In the genomic region with DNA sequence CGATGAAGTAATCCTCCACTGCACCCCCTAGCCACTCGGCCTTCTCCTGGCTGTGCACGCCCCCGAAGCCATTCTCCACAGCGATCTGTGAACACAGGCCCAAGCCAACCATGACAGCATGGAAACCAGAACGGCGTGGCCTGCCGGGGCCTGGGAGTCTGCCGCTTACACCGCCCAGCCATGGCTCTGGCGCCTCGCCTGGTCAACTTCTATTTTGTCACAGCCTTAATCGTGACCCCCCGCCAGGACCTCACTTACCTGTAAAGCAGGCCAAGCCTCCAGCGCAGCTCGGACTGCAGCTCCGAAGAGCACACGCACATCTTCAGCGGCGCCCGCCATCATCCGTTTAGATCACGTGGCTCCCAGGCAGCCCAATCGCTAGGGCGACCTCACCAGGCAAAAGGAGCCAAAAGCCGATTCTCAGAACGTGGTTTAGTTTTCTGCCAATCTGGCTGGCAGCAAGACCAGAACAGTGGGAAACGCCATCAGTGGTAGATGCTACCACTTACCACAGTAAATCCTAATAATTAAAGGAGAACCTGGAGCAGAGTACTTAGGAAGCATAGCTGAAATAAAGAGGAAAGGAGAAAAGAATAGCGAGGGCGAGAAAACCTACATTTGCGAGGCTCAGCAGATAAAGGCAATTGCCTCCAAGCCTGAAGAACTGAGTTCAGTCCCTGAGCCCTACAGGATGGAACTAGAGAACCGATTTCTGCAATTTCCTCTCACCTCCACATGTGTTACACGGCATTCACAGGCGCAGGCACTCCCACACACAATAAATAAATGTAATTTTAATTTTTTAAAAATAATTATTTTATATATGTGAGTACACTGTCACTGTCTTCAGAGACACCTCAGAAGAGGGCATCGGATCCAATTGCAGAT, we compare ENCODE assay signal across 8 mouse cellular contexts. TPM values are rescaled to one million over a fixed set of nuclear protein-coding genes. Genes with fewer than 3 reads are reported as not detected.
DNase-seq lines count a peak whose midpoint lies in the region; ATAC-seq and TF ChIP-seq lines count a peak whose summit lies in the region.

A gene (minus strand): TSS at position 373 of the 888 bp plus-strand sequence.

- CTCF ChIA-PET in Patski (lab: Charles Lee) = interaction anchor here (1.2 kb wide), 1 partner anchor 29 kb away, joined by 3 read pairs; no protein-coding TSS in a partner anchor

- H3K27me3 ChIP-seq in Patski = peaks cover 14% of the 10 kb centered on the region
- H3K27me3 ChIP-seq in hindbrain, embryonic 12.5 days = no peaks in the 10 kb centered on the region

- no peaks in the 10 kb centered on the region for H3K9me3 ChIP-seq in hindbrain, embryonic 12.5 days (replicated peaks)

- H3K4me1 ChIP-seq in hindbrain, embryonic 12.5 days = 0 out of 2 replicates have a peak, but pooled peaks cover 2% of the 10 kb centered on the region

- 31% methylated on average over 35 of the region's 35 CpGs for WGBS in hindbrain, embryonic 12.5 days

- no peaks in the 10 kb centered on the region for H3K36me3 ChIP-seq in hindbrain, embryonic 12.5 days

- H3K27ac ChIP-seq in hindbrain, embryonic 12.5 days = peak within 1 kb of the TSS; percentile 23; the same call in 1 of the 2 replicates

- H3K4me3 ChIP-seq in hindbrain, embryonic 12.5 days = peak within 1 kb of the TSS; percentile 64

- POLR2A ChIA-PET in Patski (lab: Charles Lee) = no interaction called here

- no peak for TF ChIP-seq CTCF in Patski (IDR thresholded peaks at IDR 0.05)

- DNase-seq in Patski (ENCODE audit: low read depth, low spot score) = no peak
- peak; percentile 84 to 88 for DNase-seq in cerebellum, postnatal 10 days
- DNase-seq in frontal cortex, postnatal 10 days (ENCODE audit: low spot score in 2 of 2) = peak; percentile 54 to 75
- peak; percentile 64 to 87 for DNase-seq in layer of hippocampus, postnatal 14 days (ENCODE audit: low spot score in 2 of 2)
- peak; percentile 64 for DNase-seq in lung, postnatal 14 days
- DNase-seq in retina, embryonic 14.5 days (ENCODE audit: low spot score) = peak; percentile 80
- peak; percentile 73 for DNase-seq in thymus, postnatal 4 days

- ATAC-seq in Patski = peak; percentile 91
- ATAC-seq in hindbrain, embryonic 12.5 days (ENCODE audit: low FRiP score) = peak; percentile 93

- H3K4me2 ChIP-seq in hindbrain, embryonic 12.5 days (replicated peaks) = peak within 1 kb of the TSS; percentile 56

- H3K9ac ChIP-seq in hindbrain, embryonic 12.5 days = peak within 1 kb of the TSS; percentile 67

- in situ Hi-C loops in Patski (cut with MboI; ENCODE audit: low pct_unique_long_range_greater_than_20kb) = no loop called here

RNA-seq across cellular contexts. Expression of the gene that starts here (rescaled TPM):
- polyA plus RNA-seq in Patski (2021) = 20.6 TPM
- polyA plus RNA-seq in hindbrain, embryonic 12.5 days (2016; fragmentation: Nextera tagmentation; extraction: Ambion mirVana) = 35.2 and 41.0 TPM in 2 replicates
- total RNA-seq in layer of hippocampus, postnatal 14 days (2021) = 10 to 100 TPM; 51.2 to 61.5 TPM
